Mouse (Mus musculus) testis, adult 2 months (tissue): ENCODE measurements around the gene Timm17b.

Experiments used
- CTCF ChIP-seq: fragments of 200-500 bp; IDR thresholded peaks from 2 replicates; pipeline ENCODE4 v1.5.1; 2012; ENCODE audit warnings: low read depth, mild to moderate bottlenecking, inconsistent platforms, low read length, moderate library complexity; ENCODE audit not compliant: control insufficient read depth, insufficient read depth, insufficient replicate concordance
- POLR2A ChIP-seq: fragments of 200-500 bp; IDR thresholded peaks from 2 replicates; pipeline ENCODE4 v1.6.1; 2012; ENCODE audit warnings: low read depth, mild to moderate bottlenecking, inconsistent platforms, low read length, moderate library complexity; ENCODE audit not compliant: control insufficient read depth

- TF ChIP-seq CTCF (no peak), POLR2A (no peak)
Observed at GRCm38 (mm10) chrX:7868506-7868905, 30.7 kb upstream of the Timm17b start.
